Mouse (Mus musculus) C2C12 (cell line): ENCODE data around the gene Rps6ka5.

ENCODE experiments used
- CTCF ChIP-seq: IDR thresholded peaks from one replicate; pipeline ENCODE4 v1.5.1; 2011; ENCODE audit not compliant: control insufficient read depth, insufficient read depth, insufficient read length
- MAX ChIP-seq: IDR thresholded peaks from one replicate; pipeline ENCODE4 v1.6.1; 2011; ENCODE audit warnings: mild to moderate bottlenecking, control low read depth
- MYOD1 ChIP-seq: IDR thresholded peaks from one replicate; pipeline ENCODE4 v1.6.1; 2011; ENCODE audit warnings: low read depth; ENCODE audit not compliant: control insufficient read depth, insufficient read length

DNA sequence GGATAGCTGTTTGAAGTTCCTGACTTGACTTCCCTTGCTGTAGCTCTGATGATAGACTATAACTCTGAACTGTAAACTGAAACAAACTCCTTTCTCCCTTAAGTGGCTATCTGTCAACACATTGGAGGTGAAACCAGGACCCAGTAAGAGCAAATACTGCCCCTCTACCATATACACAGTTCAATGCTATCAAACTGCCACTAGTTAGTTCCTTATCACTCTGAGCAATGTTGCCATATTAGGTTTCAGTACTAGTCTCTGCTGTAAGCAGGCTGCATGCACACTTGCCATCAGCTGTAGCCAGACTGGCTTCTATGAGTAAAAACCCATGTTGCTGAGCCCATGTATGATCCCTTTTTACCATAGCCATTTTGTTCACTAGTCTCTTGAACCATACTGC, 38.6 kb downstream of the Rps6ka5 start:
- no peak for TF ChIP-seq CTCF
- TF ChIP-seq MYOD1, result no peak
- no peak for TF ChIP-seq MAX
